Mouse (Mus musculus) testis, adult 2 months (tissue): ENCODE data around the gene Mob1b.
A peak's percentile ranks its signal among the peaks of the same experiment; 100 is the strongest.

Source experiments
- CTCF ChIP-seq: fragments of 200-500 bp; IDR thresholded peaks from 2 replicates; pipeline ENCODE4 v1.5.1; 2012; ENCODE audit warnings: low read depth, mild to moderate bottlenecking, inconsistent platforms, low read length, moderate library complexity; ENCODE audit not compliant: control insufficient read depth, insufficient read depth, insufficient replicate concordance
- POLR2A ChIP-seq: fragments of 200-500 bp; IDR thresholded peaks from 2 replicates; pipeline ENCODE4 v1.6.1; 2012; ENCODE audit warnings: low read depth, mild to moderate bottlenecking, inconsistent platforms, low read length, moderate library complexity; ENCODE audit not compliant: control insufficient read depth

GRCm38 (mm10) chr5:88721565-88722212, 1.0 kb downstream of the Mob1b start:
- TF ChIP-seq CTCF (no peak), POLR2A (0 out of 2 replicates have a peak, but pooled peaks have one; percentile 17)
